Mouse (Mus musculus) lung, adult 2 months (tissue): ENCODE measurements at regions not wholly inside any gene's neighbourhood (a gene's known extent, or its start where the extent isn't known, plus 50 kb on each side); places are given as distances from the start of the nearest gene placed in this dataset.

Source experiments
- CTCF ChIP-seq: fragments of 200-500 bp; IDR thresholded peaks from 2 replicates; pipeline ENCODE4 v1.5.1; 2011; ENCODE audit warnings: mild to moderate bottlenecking, low read length, control low read depth; ENCODE audit not compliant: insufficient read depth
- POLR2A ChIP-seq: fragments of 200-500 bp; IDR thresholded peaks from 2 replicates; pipeline ENCODE4 v1.6.1; 2011; ENCODE audit warnings: low read depth, mild to moderate bottlenecking, control low read depth, low read length, borderline replicate concordance; ENCODE audit errors: extremely low read depth

DNA sequence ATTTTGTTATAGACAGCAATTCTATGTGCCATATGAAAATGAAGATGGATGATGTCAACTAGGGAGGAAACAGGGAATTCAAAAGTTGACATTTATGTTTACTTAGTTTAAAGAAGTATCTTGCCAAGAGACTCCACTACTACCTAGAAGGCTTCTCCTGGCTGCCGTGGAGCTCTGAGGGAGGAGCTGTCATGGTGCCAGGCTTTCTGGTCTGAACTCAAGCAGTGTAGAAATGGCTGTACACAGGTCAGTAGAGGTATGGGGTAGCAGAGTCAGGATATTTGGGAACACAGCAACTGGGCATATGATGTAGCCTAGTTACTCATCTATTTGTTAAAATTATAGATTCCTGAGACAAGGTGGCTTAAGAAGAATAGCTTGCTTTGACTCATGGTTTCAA is 341.4 kb upstream of the Zfp703 start:
- TF ChIP-seq POLR2A (no peak), CTCF (no peak)
